Comparison of ENCODE assay signal across 17 mouse cellular contexts in the genomic region with DNA sequence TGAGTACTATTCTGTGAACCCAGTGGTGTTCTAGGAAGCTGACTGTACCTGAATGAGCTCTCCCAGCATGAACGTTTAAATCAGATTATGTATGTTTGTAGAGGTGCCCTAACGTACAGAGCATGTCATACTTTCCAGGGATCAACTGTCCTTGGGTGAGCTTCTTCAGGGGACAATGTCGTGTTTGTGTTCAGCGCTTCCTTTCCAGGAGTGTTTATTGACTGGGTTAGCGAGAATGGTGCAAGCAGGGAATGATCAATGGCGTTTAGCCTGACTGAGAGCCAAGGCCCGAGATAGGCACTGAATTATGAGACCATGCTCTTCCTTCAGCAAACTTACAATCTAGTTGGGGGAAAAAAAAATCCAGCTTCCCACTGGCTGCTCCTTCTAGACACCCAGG. TPM values are rescaled to one million over a fixed set of nuclear protein-coding genes. Genes with fewer than 3 reads are reported as not detected.
"Had no signal": no experiment of that assay in that cellular context is flagged by ENCODE, and none has a peak within 500 bp of the region (broad histone marks: within the 10 kb centered on the region; RNA-seq: fewer than 3 reads in every experiment).

No protein-coding gene starts in this region.

- H3K4me2 ChIP-seq: lung, embryonic 15.5 days; midbrain, embryonic 11.5 days; midbrain, embryonic 13.5 days; midbrain, embryonic 15.5 days; stomach, embryonic 15.5 days had no signal

- ATAC-seq: lung, postnatal 0 days; midbrain, embryonic 13.5 days; midbrain, embryonic 15.5 days had no signal

- H3K9ac ChIP-seq: lung, embryonic 15.5 days; midbrain, embryonic 13.5 days; midbrain, embryonic 15.5 days; stomach, embryonic 15.5 days had no signal

- H3K4me1 ChIP-seq: lung, embryonic 15.5 days; megakaryocyte, embryonic 14.5 days had no signal

- H3K9me3 ChIP-seq: lung, embryonic 15.5 days; megakaryocyte, embryonic 14.5 days; midbrain, embryonic 13.5 days; midbrain, embryonic 15.5 days; stomach, embryonic 15.5 days had no signal

- H3K27ac ChIP-seq: lung, embryonic 15.5 days; macrophage; midbrain, embryonic 13.5 days; midbrain, embryonic 15.5 days; stomach, embryonic 15.5 days; stomach, postnatal 0 days had no signal

- DNase-seq: lung, adult 2 months; lung, postnatal 14 days; lung, postnatal 36 days; right cerebral cortex, postnatal 14 days; thymus, adult 2 months; thymus, postnatal 25 days; thymus, postnatal 4 days had no signal

- H3K4me3 ChIP-seq: lung, embryonic 15.5 days; megakaryocyte, embryonic 14.5 days; midbrain, embryonic 13.5 days; midbrain, embryonic 15.5 days; stomach, embryonic 15.5 days had no signal

- H3K36me3 ChIP-seq: lung, embryonic 15.5 days; midbrain, embryonic 13.5 days; midbrain, embryonic 15.5 days; stomach, embryonic 15.5 days had no signal

- H3K27me3 ChIP-seq: lung, embryonic 15.5 days; megakaryocyte, embryonic 14.5 days; stomach, embryonic 15.5 days had no signal

RNA-seq across cellular contexts. Expression of a gene that starts 35.1 kb away (rescaled TPM):
- polyA plus RNA-seq: liver, embryonic 16.5 days; lung, embryonic 15.5 days; stomach, embryonic 15.5 days; stomach, postnatal 0 days had no signal
